Mouse (Mus musculus) heart, embryonic 14.5 days (tissue): ENCODE measurements around the gene Rptor. TPM values are rescaled to one million over a fixed set of nuclear protein-coding genes. Genes with fewer than 3 reads are reported as not detected.

Experiments
- ATAC-seq: fragments of 200-750 bp; cut with Nextera tagmentation; 2 replicates; pipeline ENCODE4 v1.8.0; 2017; ENCODE audit warnings: low read depth, moderate TSS enrichment; ENCODE audit not compliant: insufficient number of reproducible peaks, insufficient read depth, low FRiP score
- H3K27ac ChIP-seq, 2 experiments: fragments of 200-500 bp in 1 of 2; fragments of 300-500 bp in 1 of 2; sonication (generic) in 1 of 2; replicated peaks in 1 of 2; 2 replicates each; pipeline ENCODE4 v1.5.1; 2012 to 2014; ENCODE audit warnings: low read depth in 2 of 2, low read length in 2 of 2, control low read depth in 1 of 2, mild to moderate bottlenecking in 1 of 2, mixed read lengths in 1 of 2; ENCODE audit not compliant: control insufficient read depth in 1 of 2, insufficient read depth in 1 of 2
- H3K27me3 ChIP-seq: fragments of 300-500 bp; sonication (generic); 2 replicates; pipeline ENCODE4 v1.6.1; 2014; ENCODE audit warnings: mild to moderate bottlenecking, low read length, control low read depth; ENCODE audit not compliant: control insufficient read depth, insufficient read depth
- H3K36me3 ChIP-seq: fragments of 300-500 bp; sonication (generic); 2 replicates; pipeline ENCODE4 v1.6.1; 2014; ENCODE audit warnings: mild to moderate bottlenecking, control low read depth, low read length, mixed read lengths; ENCODE audit not compliant: control insufficient read depth, insufficient read depth
- H3K4me1 ChIP-seq, 2 experiments: fragments of 200-500 bp in 1 of 2; fragments of 300-500 bp in 1 of 2; sonication (generic) in 1 of 2; 2 replicates each; pipeline ENCODE4 v1.6.1; 2012 to 2014; ENCODE audit warnings: low read length in 2 of 2, control low read depth in 1 of 2, mixed read lengths in 1 of 2; ENCODE audit not compliant: control insufficient read depth in 2 of 2, insufficient read depth in 2 of 2
- H3K4me2 ChIP-seq: fragments of 300-500 bp; sonication (generic); 2 replicates; pipeline ENCODE4 v1.6.1; 2014; ENCODE audit warnings: mild to moderate bottlenecking, low read length
- H3K4me3 ChIP-seq, 2 experiments: fragments of 200-500 bp in 1 of 2; fragments of 300-500 bp in 1 of 2; sonication (generic) in 1 of 2; 2 replicates each; pipeline ENCODE4 v1.5.1; 2012 to 2014; ENCODE audit warnings: low read length in 2 of 2, mild to moderate bottlenecking in 2 of 2, control low read depth in 1 of 2, low read depth in 1 of 2, moderate library complexity in 1 of 2; ENCODE audit not compliant: control insufficient read depth in 1 of 2, insufficient read depth in 1 of 2
- H3K9ac ChIP-seq: fragments of 300-500 bp; sonication (generic); 2 replicates; pipeline ENCODE4 v1.6.1; 2014; ENCODE audit warnings: mild to moderate bottlenecking, low read length
- H3K9me3 ChIP-seq: fragments of 300-500 bp; sonication (generic); 2 replicates; pipeline ENCODE4 v1.6.1; 2016; ENCODE audit warnings: low read length, control low read depth; ENCODE audit not compliant: control insufficient read depth
- WGBS: fragments of 180-500 bp; shearing (Covaris S2); extraction: QIAGEN DNeasy Blood & Tissue Kit; methylation state at CpG from one replicate; pipeline ENCODE4 v1.1.7; 2014; 5-methylcytosine and 5-hydroxymethylcytosine counted together
- polyA plus RNA-seq: library from polyadenylated mRNA; unstranded; fragments of >200 nt; fragmentation: Nextera tagmentation; extraction: Ambion mirVana; gene quantifications from 2 replicates; pipeline ENCODE4 v1.2.1, GENCODE M21; 2014

The Rptor gene
- polyA plus RNA-seq, 1 experiment from 2014 or later = 11.2 TPM

GRCm38 (mm10) chr11:119564383-119564782 lies 38.3 kb upstream of the Rptor start:
- no peak for ATAC-seq
- Histone ChIP-seq H3K4me3 (no peak overlapping the region), H3K27me3 (peaks cover 12% of the 10 kb centered on the region), H3K36me3 (no peaks in the 10 kb centered on the region), H3K9me3 (no peaks in the 10 kb centered on the region), H3K4me2 (no peak overlapping the region), H3K4me1 (peaks cover 6 to 10% of the 10 kb centered on the region in 2 experiments; a peak in 3 of 4 replicates), H3K27ac (no peak overlapping the region), H3K9ac (no peak overlapping the region)
- WGBS = 79% methylated on average over 10 of the region's 10 CpGs

GRCm38 (mm10) chr11:119565021-119565420 lies 37.7 kb upstream of the Rptor start:
- 70% methylated on average over 7 of the region's 7 CpGs for WGBS
- H3K36me3 ChIP-seq = no peaks in the 10 kb centered on the region
- no peak overlapping the region for H3K9ac ChIP-seq
- no peak overlapping the region for H3K27ac ChIP-seq
- peaks cover 5% of the 10 kb centered on the region in 2 experiments; a peak in 3 of 4 replicates for H3K4me1 ChIP-seq
- no peak for ATAC-seq
- H3K4me3 ChIP-seq = no peak overlapping the region
- H3K27me3 ChIP-seq = peaks cover 12% of the 10 kb centered on the region
- H3K4me2 ChIP-seq = no peak overlapping the region
- no peaks in the 10 kb centered on the region for H3K9me3 ChIP-seq

GRCm38 (mm10) chr11:119565684-119566083 lies 37.0 kb upstream of the Rptor start:
- Histone ChIP-seq H3K9ac (no peak overlapping the region; the same call in 1 of the 2 replicates), H3K27me3 (peaks cover 9% of the 10 kb centered on the region), H3K4me1 (peaks cover 5% of the 10 kb centered on the region in 2 experiments; a peak in 3 of 4 replicates), H3K36me3 (no peaks in the 10 kb centered on the region), H3K4me3 (no peak overlapping the region), H3K9me3 (no peaks in the 10 kb centered on the region), H3K4me2 (peak overlapping the region; percentile 27), H3K27ac (no peak overlapping the region)
- WGBS = 37% methylated on average over 10 of the region's 10 CpGs
- ATAC-seq = no peak

- H3K4me1 ChIP-seq = peaks cover 5% of the 10 kb centered on the region in 2 experiments; a peak in 3 of 4 replicates
- H3K27ac ChIP-seq = no peak overlapping the region
- H3K4me3 ChIP-seq = no peak overlapping the region
- 0 out of 2 replicates have a peak overlapping the region, but pooled peaks have one; percentile 27 for H3K4me2 ChIP-seq
- peaks cover 9% of the 10 kb centered on the region for H3K27me3 ChIP-seq
- H3K9me3 ChIP-seq = no peaks in the 10 kb centered on the region
- no peaks in the 10 kb centered on the region for H3K36me3 ChIP-seq
- ATAC-seq = no peak
- 57% methylated on average over 5 of the region's 5 CpGs for WGBS
- H3K9ac ChIP-seq = no peak overlapping the region
Measured at GRCm38 (mm10) chr11:119566188-119566587, 36.5 kb upstream of the Rptor start.

GRCm38 (mm10) chr11:119572316-119573010 lies 30.2 kb upstream of the Rptor start:
- no peak overlapping the region for H3K4me3 ChIP-seq
- 80% methylated on average over 15 of the region's 15 CpGs for WGBS
- no peaks in the 10 kb centered on the region for H3K27me3 ChIP-seq
- no peak for ATAC-seq
- H3K9me3 ChIP-seq = no peaks in the 10 kb centered on the region
- H3K36me3 ChIP-seq = no peaks in the 10 kb centered on the region
- no peak overlapping the region for H3K4me2 ChIP-seq
- peaks cover 9 to 10% of the 10 kb centered on the region in 2 experiments; a peak in 3 of 4 replicates for H3K4me1 ChIP-seq
- H3K9ac ChIP-seq = no peak overlapping the region
- no peak overlapping the region for H3K27ac ChIP-seq

- H3K4me2 ChIP-seq = 0 out of 2 replicates have a peak overlapping the region, but pooled peaks have one; percentile 25
- peaks cover 10 to 12% of the 10 kb centered on the region in 2 experiments; a peak in 3 of 4 replicates for H3K4me1 ChIP-seq
- H3K27me3 ChIP-seq = no peaks in the 10 kb centered on the region
- H3K9ac ChIP-seq = no peak overlapping the region
- H3K36me3 ChIP-seq = no peaks in the 10 kb centered on the region
- ATAC-seq = no peak
- H3K9me3 ChIP-seq = no peaks in the 10 kb centered on the region
- 3% methylated on average over 4 of the region's 4 CpGs for WGBS
- no peak overlapping the region for H3K4me3 ChIP-seq
- H3K27ac ChIP-seq = 0 out of 4 replicates have a peak overlapping the region, but pooled peaks of 1 of the 2 experiments have one; percentile 50
Measured at GRCm38 (mm10) chr11:119576855-119577254, 25.9 kb upstream of the Rptor start.

- Histone ChIP-seq H3K27me3 (no peaks in the 10 kb centered on the region), H3K27ac (no peak overlapping the region), H3K9me3 (no peaks in the 10 kb centered on the region), H3K9ac (no peak overlapping the region), H3K4me3 (no peak overlapping the region), H3K4me2 (no peak overlapping the region), H3K4me1 (peaks cover 8 to 12% of the 10 kb centered on the region in 2 experiments; a peak in 3 of 4 replicates), H3K36me3 (no peaks in the 10 kb centered on the region)
- WGBS = 79% methylated on average over 2 of the region's 2 CpGs
- ATAC-seq = no peak
Measured at GRCm38 (mm10) chr11:119577721-119578120, 25.0 kb upstream of the Rptor start.
